Mouse (Mus musculus) embryonic facial prominence, embryonic 12.5 days (tissue): ENCODE measurements around the gene Galnt10. TPM values are rescaled to one million over a fixed set of nuclear protein-coding genes. Genes with fewer than 3 reads are reported as not detected.

Experiments
- ATAC-seq: fragments of 200-750 bp; cut with Nextera tagmentation; 2 replicates; pipeline ENCODE4 v1.8.0; 2017; ENCODE audit not compliant: insufficient number of reproducible peaks, insufficient read depth, low FRiP score, low TSS enrichment
- H3K27ac ChIP-seq: fragments of 300-500 bp; sonication (generic); 2 replicates; pipeline ENCODE4 v1.5.1; 2016; ENCODE audit warnings: mild to moderate bottlenecking
- H3K27me3 ChIP-seq: fragments of 300-500 bp; sonication (generic); 2 replicates; pipeline ENCODE4 v1.6.1; 2016; ENCODE audit warnings: mild to moderate bottlenecking, moderate library complexity
- H3K36me3 ChIP-seq: fragments of 300-500 bp; sonication (generic); 2 replicates; pipeline ENCODE4 v1.6.1; 2016; ENCODE audit warnings: mild to moderate bottlenecking
- H3K4me1 ChIP-seq: fragments of 300-500 bp; sonication (generic); 2 replicates; pipeline ENCODE4 v1.6.1; 2016
- H3K4me2 ChIP-seq: fragments of 300-500 bp; sonication (generic); replicated peaks from 2 replicates; pipeline ENCODE4 v1.6.1; 2016; ENCODE audit warnings: mild to moderate bottlenecking, moderate library complexity
- H3K4me3 ChIP-seq: fragments of 300-500 bp; sonication (generic); 2 replicates; pipeline ENCODE4 v1.5.1; 2016; ENCODE audit warnings: mild to moderate bottlenecking
- H3K9ac ChIP-seq: fragments of 300-500 bp; sonication (generic); 2 replicates; pipeline ENCODE4 v1.6.1; 2016; ENCODE audit warnings: mild to moderate bottlenecking, moderate library complexity
- H3K9me3 ChIP-seq: fragments of 300-500 bp; sonication (generic); 2 replicates; pipeline ENCODE4 v1.6.1; 2016; ENCODE audit warnings: mild to moderate bottlenecking, moderate library complexity
- WGBS: fragments of 180-500 bp; shearing (Covaris S2); methylation state at CpG from one replicate; pipeline ENCODE4 v1.1.7; 2016; 5-methylcytosine and 5-hydroxymethylcytosine counted together
- polyA plus RNA-seq: library from polyadenylated mRNA; unstranded; fragments of >200 nt; fragmentation: Nextera tagmentation; extraction: Ambion mirVana; gene quantifications from 2 replicates; pipeline ENCODE4 v1.2.1, GENCODE M21; 2016

Galnt10 gene
- polyA plus RNA-seq, 1 experiment from 2014 or later = 36.2 TPM

DNA sequence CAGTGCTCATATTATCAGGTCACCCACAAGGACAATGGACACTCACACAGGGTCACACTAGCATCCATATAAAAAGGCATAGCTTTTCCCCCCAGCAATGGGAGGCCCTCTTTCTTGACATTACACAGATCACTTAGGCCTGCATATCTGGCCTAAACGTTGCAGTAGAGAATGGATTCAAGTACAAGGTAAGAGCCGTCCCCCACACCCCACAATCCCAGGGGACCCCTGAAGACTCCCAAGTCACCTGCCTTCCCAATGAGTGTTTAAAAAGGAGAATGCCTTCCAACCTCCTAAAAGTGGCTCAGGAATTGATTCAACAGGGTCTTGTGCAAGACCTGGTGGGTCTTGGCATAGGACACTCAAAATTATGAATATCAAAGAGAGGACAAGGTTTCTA is 190.1 kb downstream of the Galnt10 start:
- no peaks in the 10 kb centered on the region for H3K36me3 ChIP-seq
- no peaks in the 10 kb centered on the region for H3K9me3 ChIP-seq
- H3K27ac ChIP-seq = no peak overlapping the region
- no peak overlapping the region for H3K4me2 ChIP-seq
- no peak for ATAC-seq
- H3K9ac ChIP-seq = no peak overlapping the region
- H3K4me3 ChIP-seq = no peak overlapping the region
- 15% methylated on average over 2 of the region's 2 CpGs for WGBS
- H3K4me1 ChIP-seq = peaks cover 9% of the 10 kb centered on the region; the same call in 1 of the 2 replicates
- peaks cover 97% of the 10 kb centered on the region for H3K27me3 ChIP-seq

DNA sequence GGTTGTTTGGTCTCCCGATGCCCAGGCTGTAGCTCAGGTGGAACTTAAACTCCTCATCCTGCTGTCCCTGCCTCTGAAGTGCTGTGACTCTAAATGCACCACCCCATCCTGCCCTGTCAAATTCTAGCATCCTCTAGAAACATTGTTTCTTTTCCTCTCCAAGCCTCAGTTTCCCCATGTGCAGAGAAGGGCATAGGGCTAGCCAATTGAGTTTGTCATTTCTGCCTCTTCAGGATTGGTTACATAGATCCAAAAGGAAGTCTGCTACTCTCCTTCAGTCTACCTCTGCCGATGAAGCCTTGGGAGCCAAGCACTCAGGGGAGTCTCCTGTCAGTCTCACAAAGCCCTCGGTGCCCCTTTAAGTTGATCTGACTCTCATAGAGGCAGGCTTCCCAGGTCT is 190.7 kb downstream of the Galnt10 start:
- Histone ChIP-seq H3K4me1 (peaks cover 9% of the 10 kb centered on the region; the same call in 1 of the 2 replicates), H3K27ac (no peak overlapping the region), H3K36me3 (no peaks in the 10 kb centered on the region), H3K9me3 (no peaks in the 10 kb centered on the region), H3K9ac (no peak overlapping the region), H3K4me3 (no peak overlapping the region), H3K4me2 (no peak overlapping the region), H3K27me3 (peaks cover 97% of the 10 kb centered on the region)
- ATAC-seq = no peak
- 11% methylated on average over 3 of the region's 3 CpGs for WGBS

DNA sequence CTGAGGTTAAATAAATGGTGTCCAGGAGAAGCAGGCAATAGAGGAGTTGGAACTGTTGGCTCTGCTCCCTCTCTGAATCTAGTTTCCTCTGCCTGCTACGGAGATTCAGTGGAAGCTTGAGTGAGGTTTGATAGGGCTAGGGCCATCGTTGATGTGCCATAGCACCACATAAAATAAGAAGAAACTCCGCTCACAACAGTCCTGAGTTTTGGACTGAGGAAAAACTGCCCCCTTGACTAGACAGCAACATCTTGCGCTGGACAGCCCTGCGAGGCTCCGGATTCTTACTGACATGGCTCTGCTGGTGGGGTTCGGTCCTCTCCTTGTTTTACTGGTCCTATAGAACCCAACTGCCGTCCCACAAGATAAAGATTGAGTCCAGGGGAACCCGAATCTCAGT is 191.2 kb downstream of the Galnt10 start:
- Histone ChIP-seq H3K9ac (no peak overlapping the region), H3K36me3 (no peaks in the 10 kb centered on the region), H3K9me3 (no peaks in the 10 kb centered on the region), H3K4me1 (peaks cover 9% of the 10 kb centered on the region; the same call in 1 of the 2 replicates), H3K4me2 (no peak overlapping the region), H3K4me3 (no peak overlapping the region), H3K27me3 (peaks cover 97% of the 10 kb centered on the region), H3K27ac (no peak overlapping the region)
- ATAC-seq = no peak
- 7% methylated on average over 9 of the region's 9 CpGs for WGBS

Other genes with a start within 250 kb of the Galnt10 start
- 70.1 and 74.4 TPM in 2 replicates for gene Fam114a2, start 126.8 kb upstream of the Galnt10 start, polyA plus RNA-seq
- 52.7 and 56.7 TPM in 2 replicates for gene Mfap3, start 126.8 kb upstream of the Galnt10 start, polyA plus RNA-seq
- 22.8 and 24.0 TPM in 2 replicates for gene Sap30l, start 156.2 kb downstream of the Galnt10 start, polyA plus RNA-seq
- gene Hand1, start 187.4 kb downstream of the Galnt10 start, polyA plus RNA-seq = 1.9 and 5.4 TPM in 2 replicates